Mouse (Mus musculus): Measurements from ENCODE around the gene Adgrf1.

Gene Adgrf1

GRCm38 (mm10) chr17:43362881-43363280 lies 92.8 kb downstream of the Adgrf1 start:
- DNase-seq (ENCODE audit: low read depth, low spot score) = no peak

- no peak for DNase-seq (ENCODE audit: low read depth, low spot score)
Observed at GRCm38 (mm10) chr17:43363921-43364320, 93.8 kb downstream of the Adgrf1 start.

- DNase-seq (ENCODE audit: low read depth, low spot score) = no peak
Observed at GRCm38 (mm10) chr17:43365297-43365696, 95.2 kb downstream of the Adgrf1 start.

GRCm38 (mm10) chr17:43366486-43366885 lies 96.4 kb downstream of the Adgrf1 start:
- no peak for DNase-seq (ENCODE audit: low read depth, low spot score)

- no peak for DNase-seq (ENCODE audit: low read depth, low spot score)
Observed at GRCm38 (mm10) chr17:43368171-43368576, 98.0 kb downstream of the Adgrf1 start.

GRCm38 (mm10) chr17:43372604-43373003 lies 102.5 kb downstream of the Adgrf1 start:
- DNase-seq (ENCODE audit: low read depth, low spot score) = no peak

GRCm38 (mm10) chr17:43374020-43374419 lies 103.9 kb downstream of the Adgrf1 start:
- no peak for DNase-seq (ENCODE audit: low read depth, low spot score)
